ENCODE assay signal across 17 mouse cellular contexts in genomic region chr5:15586351-15586750, GRCm38 (mm10). TPM values are rescaled to one million over a fixed set of nuclear protein-coding genes. Genes with fewer than 3 reads are reported as not detected.
A peak's percentile ranks its signal among the peaks of the same experiment; 100 is the strongest.
DNase-seq lines count a peak whose midpoint lies in the region; ATAC-seq and TF ChIP-seq lines count a peak whose summit lies in the region.
"Not testable (repeated sequence)": the region's sequence is repeated elsewhere in the genome, so short reads cannot be mapped to it uniquely, and the experiment has no call there.
"Had no signal": no experiment of that assay in that cellular context is flagged by ENCODE, and none has a peak within 500 bp of the region (broad histone marks: within the 10 kb centered on the region; RNA-seq: fewer than 3 reads in every experiment).

No protein-coding gene starts in this region.

- TF ChIP-seq CTCF in intestine, postnatal 0 days (IDR thresholded peaks at IDR 0.05; ENCODE audit: low read depth), result peak; percentile 68
- peak; percentile 54 for TF ChIP-seq CTCF in liver, postnatal 0 days (IDR thresholded peaks at IDR 0.05; ENCODE audit: low read depth)

- peak; percentile 2 for DNase-seq in MEL-GATA-1-ER (ENCODE audit: extremely low read depth, low read depth)
- peak; percentile 53 for DNase-seq in brain, adult 2 months (ENCODE audit: low read depth, low spot score)
- DNase-seq in gastrocnemius, postnatal 10 days, result peak; percentile 43
- peak; percentile 8 for DNase-seq in large intestine, adult 2 months (ENCODE audit: low read depth, low spot score)
- DNase-seq in liver, postnatal 0 days, result peak; percentile 23
- peak; percentile 8 to 49 for DNase-seq in right cerebral cortex, adult 2 months (ENCODE audit: low spot score in 2 of 2)

- H3K4me1 ChIP-seq in intestine, postnatal 0 days (replicated peaks; ENCODE audit: control insufficient read depth, insufficient read depth, low read length); liver, postnatal 0 days (ENCODE audit: insufficient read depth): not testable (repeated sequence)

- not testable (repeated sequence) for H3K9me3 ChIP-seq in intestine, postnatal 0 days (ENCODE audit: control insufficient read depth); liver, postnatal 0 days (ENCODE audit: low read length)

- H3K4me2 ChIP-seq in intestine, postnatal 0 days (replicated peaks; ENCODE audit: low read depth); liver, postnatal 0 days (ENCODE audit: low read depth, low read length): not testable (repeated sequence)

- not testable (repeated sequence) for H3K36me3 ChIP-seq in intestine, postnatal 0 days (ENCODE audit: control insufficient read depth, insufficient read depth); liver, postnatal 0 days (replicated peaks; ENCODE audit: insufficient read depth, low read length)

- not testable (repeated sequence) for TF ChIP-seq EP300 in liver, postnatal 0 days (IDR thresholded peaks at IDR 0.05; ENCODE audit: low read depth)

- not testable (repeated sequence) for H3K4me3 ChIP-seq in intestine, postnatal 0 days (ENCODE audit: low read depth, low read length); liver, postnatal 0 days (ENCODE audit: low read depth, low read length)

- ATAC-seq in intestine, postnatal 0 days; liver, postnatal 0 days: not testable (repeated sequence)

- not testable (repeated sequence) for H3K27me3 ChIP-seq in intestine, postnatal 0 days (replicated peaks; ENCODE audit: control insufficient read depth, insufficient read depth, low read length); liver, postnatal 0 days (ENCODE audit: insufficient read depth, low read length)

- not testable (repeated sequence) for H3K9ac ChIP-seq in intestine, postnatal 0 days (ENCODE audit: low read depth, low read length); liver, postnatal 0 days (replicated peaks)

- not testable (repeated sequence) for H3K27ac ChIP-seq in intestine, postnatal 0 days (ENCODE audit: low read depth, low read length); liver, postnatal 0 days (ENCODE audit: low read depth)

RNA-seq across cellular contexts. Expression of gene Gm21083, which starts 9.2 kb away (rescaled TPM):
- total RNA-seq in gastrocnemius, postnatal 10 days (2021), result not detected
- polyA plus RNA-seq in intestine, postnatal 0 days (2015; fragmentation: Nextera tagmentation; extraction: Ambion mirVana), result not detected in 2 replicates
- not detected in 2 replicates for polyA plus RNA-seq in large intestine, adult 2 months (2012; rRNA removed)
- polyA plus RNA-seq in liver, postnatal 0 days (2015; fragmentation: Nextera tagmentation; extraction: Ambion mirVana), result not detected in 2 replicates
- total RNA-seq: forebrain, postnatal 0 days; gastrocnemius, postnatal 36 days; layer of hippocampus, postnatal 25 days had no signal
- polyA plus RNA-seq: embryonic facial prominence, embryonic 10.5 days; forebrain, postnatal 0 days; heart, embryonic 13.5 days; hindbrain, embryonic 13.5 days; kidney, embryonic 14.5 days; limb, embryonic 12.5 days; lung, embryonic 15.5 days; neural tube, embryonic 15.5 days had no signal

RNA-seq across cellular contexts. Expression of gene Speer4d, which starts 32.5 kb away (rescaled TPM):
- not detected for total RNA-seq in gastrocnemius, postnatal 10 days (2021)
- polyA plus RNA-seq in intestine, postnatal 0 days (2015; fragmentation: Nextera tagmentation; extraction: Ambion mirVana), result not detected in 2 replicates
- not detected in 2 replicates for polyA plus RNA-seq in large intestine, adult 2 months (2012; rRNA removed)
- polyA plus RNA-seq in liver, postnatal 0 days (2015; fragmentation: Nextera tagmentation; extraction: Ambion mirVana), result not detected in 2 replicates
- total RNA-seq: forebrain, postnatal 0 days; gastrocnemius, postnatal 36 days; layer of hippocampus, postnatal 25 days had no signal
- polyA plus RNA-seq: embryonic facial prominence, embryonic 10.5 days; forebrain, postnatal 0 days; hindbrain, embryonic 13.5 days; kidney, embryonic 14.5 days; limb, embryonic 12.5 days; lung, embryonic 15.5 days; neural tube, embryonic 15.5 days had no signal

RNA-seq across cellular contexts. Expression of gene Gm21190, which starts 57.3 kb away (rescaled TPM):
- not detected for total RNA-seq in gastrocnemius, postnatal 10 days (2021)
- polyA plus RNA-seq in intestine, postnatal 0 days (2015; fragmentation: Nextera tagmentation; extraction: Ambion mirVana), result not detected in 2 replicates
- not detected in 2 replicates for polyA plus RNA-seq in large intestine, adult 2 months (2012; rRNA removed)
- not detected in 2 replicates for polyA plus RNA-seq in liver, postnatal 0 days (2015; fragmentation: Nextera tagmentation; extraction: Ambion mirVana)
- total RNA-seq: forebrain, postnatal 0 days; gastrocnemius, postnatal 36 days; layer of hippocampus, postnatal 25 days had no signal
- polyA plus RNA-seq: embryonic facial prominence, embryonic 10.5 days; forebrain, postnatal 0 days; heart, embryonic 13.5 days; hindbrain, embryonic 13.5 days; kidney, embryonic 14.5 days; limb, embryonic 12.5 days; lung, embryonic 15.5 days; neural tube, embryonic 15.5 days had no signal

Comparison
In these comparisons a context has a peak if more than half of its experiments do, and no peak if none do; other contexts are left out.
1. DNase-seq: peak in every context shown above with its lines; median percentile 53 in brain, adult 2 months; 43 in gastrocnemius, postnatal 10 days; 28 in right cerebral cortex, adult 2 months; 23 in liver, postnatal 0 days; 8 in large intestine, adult 2 months; 2 in MEL-GATA-1-ER.